Mouse (Mus musculus): ENCODE measurements around the gene Sgsm1.

Gene Sgsm1

DNA sequence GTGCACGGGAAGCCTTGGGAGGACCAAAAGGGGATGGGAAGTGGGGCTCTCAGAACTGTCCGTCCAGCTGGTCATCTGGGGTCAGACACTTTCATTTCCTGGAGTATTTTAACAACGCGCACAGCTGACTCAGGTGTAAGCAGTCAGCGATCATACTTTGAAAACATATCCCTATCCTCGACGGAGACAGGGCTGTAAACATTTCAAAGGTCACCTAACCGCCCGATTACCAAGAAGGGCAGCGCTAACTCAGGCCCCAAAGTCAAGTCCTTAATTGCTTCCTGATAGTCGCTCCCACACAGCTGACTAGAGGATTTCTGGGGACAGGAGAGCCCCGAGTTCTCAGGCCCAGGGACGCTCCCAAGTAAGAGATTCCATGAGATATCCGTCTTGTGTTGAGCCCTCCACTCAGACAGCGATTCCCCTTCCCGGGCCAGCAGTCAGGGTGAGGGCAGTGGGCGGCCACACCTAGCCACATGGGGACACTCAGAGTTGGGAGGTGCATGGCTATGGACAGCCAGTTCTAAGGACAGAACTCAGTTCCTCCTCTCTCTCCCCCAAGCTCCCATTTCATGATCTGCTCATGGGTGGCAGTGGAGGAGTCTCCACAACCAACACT lies 91.9 kb downstream of the Sgsm1 start:
- DNase-seq (ENCODE audit: low spot score in 2 of 2): no peak

- DNase-seq (ENCODE audit: low spot score in 2 of 2): no peak
Measured at GRCm38 (mm10) chr5:113217076-113217475, 93.5 kb downstream of the Sgsm1 start.

- DNase-seq (ENCODE audit: low spot score in 2 of 2): no peak
Measured at GRCm38 (mm10) chr5:113216328-113216960, 94.1 kb downstream of the Sgsm1 start.

GRCm38 (mm10) chr5:113215610-113216011 lies 95.0 kb downstream of the Sgsm1 start:
- DNase-seq (ENCODE audit: low spot score in 2 of 2): no peak

DNA sequence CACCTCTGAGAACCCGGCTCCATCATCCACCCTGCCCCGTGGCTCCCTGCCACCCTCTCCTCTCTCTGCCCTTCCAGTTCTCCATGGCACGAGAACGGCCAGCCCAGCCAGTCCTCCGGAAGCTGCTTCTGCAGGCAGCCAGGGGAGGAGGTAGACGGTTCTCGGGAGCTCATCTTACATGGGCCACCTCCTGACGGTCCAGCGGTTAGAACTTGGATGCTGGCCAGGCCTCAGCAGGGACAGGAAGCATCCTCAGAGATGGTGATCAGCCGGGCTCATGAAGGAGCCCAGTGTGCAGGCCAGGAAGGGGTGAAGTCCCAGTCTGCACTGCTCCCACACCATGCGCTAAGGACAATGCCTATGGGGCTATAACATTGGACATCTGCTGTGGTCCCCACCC lies 96.1 kb downstream of the Sgsm1 start:
- no peak for DNase-seq (ENCODE audit: low spot score in 2 of 2)

GRCm38 (mm10) chr5:113214041-113214440 lies 96.5 kb downstream of the Sgsm1 start:
- no peak for DNase-seq (ENCODE audit: low spot score in 2 of 2)

DNA sequence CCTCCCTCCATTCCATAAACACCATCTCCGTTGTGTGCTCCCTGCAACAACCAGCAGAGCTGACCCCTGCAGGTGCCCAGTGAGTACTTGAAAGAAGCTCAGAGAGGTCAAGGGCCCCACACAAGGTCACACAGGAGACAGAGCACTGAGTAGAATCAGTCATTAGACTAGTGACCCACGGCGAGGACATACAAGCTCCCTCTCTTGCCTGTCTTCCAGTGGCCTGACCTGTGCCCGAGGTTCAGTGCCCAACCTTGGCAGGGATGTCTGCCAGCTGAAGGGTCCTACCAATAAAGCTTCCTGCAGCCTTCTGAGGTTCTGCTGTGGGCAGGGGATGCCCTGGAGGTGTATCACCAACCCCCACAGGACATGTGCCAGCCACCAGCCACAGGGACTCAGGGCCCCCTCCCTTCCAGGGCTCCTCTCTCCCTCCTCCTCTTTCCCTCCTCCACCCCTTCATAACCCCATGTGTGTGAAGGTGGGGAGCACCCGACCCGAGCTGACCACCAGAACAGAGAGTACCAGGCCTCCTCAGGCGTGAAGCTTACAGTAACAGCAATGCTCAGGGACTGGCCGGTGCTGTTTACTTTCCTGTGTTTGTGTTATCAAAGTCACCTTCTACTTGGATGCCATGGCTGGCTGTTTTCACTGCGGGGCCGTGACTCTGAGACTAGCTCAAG lies 98.3 kb downstream of the Sgsm1 start:
- DNase-seq (ENCODE audit: low spot score in 2 of 2): no peak

DNA sequence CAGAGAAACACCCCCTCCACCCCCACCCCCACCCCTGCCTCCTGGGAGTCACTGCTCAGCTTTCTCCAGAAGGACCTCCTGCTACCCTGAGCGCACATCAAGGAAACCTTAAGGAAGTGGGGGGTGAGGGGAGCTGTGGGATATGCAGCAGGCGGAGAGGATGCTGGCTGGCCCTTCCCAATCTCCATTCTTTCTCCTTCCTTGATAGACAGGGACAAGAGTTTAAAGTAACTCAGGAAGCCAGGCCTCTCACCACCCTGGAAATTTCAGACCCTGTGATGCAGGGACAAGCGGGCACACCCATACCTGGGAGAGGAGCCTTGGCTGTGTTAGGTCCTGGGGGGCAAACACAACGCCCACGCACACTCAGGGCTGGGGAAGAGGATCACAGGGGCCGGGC lies 100.3 kb downstream of the Sgsm1 start:
- no peak for DNase-seq (ENCODE audit: low spot score in 2 of 2)

- no peak for DNase-seq (ENCODE audit: low spot score in 2 of 2)
Measured at GRCm38 (mm10) chr5:113209898-113210297, 100.7 kb downstream of the Sgsm1 start.

DNA sequence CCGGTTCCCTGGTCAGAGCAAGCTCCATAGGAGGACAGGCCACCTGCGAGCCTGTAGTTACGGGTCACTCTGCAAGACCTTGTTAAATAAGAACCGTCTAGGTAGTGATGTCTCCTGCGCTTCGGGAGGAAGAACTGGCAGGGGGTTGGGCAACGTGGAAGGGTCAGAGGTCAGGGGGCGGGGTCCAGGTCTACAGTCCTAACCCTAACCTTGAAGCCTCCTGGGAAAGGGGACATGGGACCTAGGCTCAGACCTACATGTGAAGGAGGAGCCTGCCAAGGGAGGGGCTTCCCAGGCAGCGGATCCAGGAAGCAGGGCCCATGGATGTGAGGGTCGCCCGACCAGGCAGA lies 101.2 kb downstream of the Sgsm1 start:
- DNase-seq (ENCODE audit: low spot score in 2 of 2): no peak

DNA sequence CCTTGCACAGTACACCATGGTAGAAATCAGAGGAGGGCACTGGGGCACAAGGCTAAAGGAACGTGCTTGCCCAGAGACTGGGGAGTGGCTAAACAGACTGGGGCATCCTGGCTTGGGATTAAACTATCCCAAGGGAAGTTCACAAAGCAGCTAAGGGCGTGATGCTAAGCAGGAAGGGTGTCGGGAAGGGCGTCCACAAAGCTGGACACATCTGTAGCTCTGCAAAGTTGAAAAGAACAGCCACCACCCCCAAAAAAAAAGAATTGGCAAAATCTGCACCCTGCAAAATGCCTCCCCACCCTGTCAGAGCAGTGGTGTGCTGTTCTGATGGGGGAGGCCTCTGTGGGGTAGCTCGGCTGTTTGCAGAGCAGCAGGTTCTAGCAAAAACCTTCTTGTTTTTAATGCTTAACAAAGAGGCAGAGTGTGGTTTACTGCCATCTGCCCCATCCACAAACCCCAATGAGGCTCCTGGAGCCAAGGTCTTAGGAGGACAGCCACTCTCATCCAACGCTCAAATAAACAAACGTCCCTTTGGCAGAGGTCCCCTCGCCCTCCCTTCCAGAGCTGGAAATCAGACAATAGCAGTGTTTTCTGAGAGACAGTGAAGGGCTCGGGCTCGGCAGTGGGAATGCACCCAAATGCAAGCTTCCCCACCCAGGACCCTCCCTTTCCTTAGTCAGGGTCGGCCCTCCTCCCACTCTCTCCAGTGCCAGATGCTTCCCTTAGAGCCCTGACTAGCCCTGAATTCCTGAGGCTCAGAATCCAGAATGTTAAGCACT lies 101.8 kb downstream of the Sgsm1 start:
- DNase-seq (ENCODE audit: low spot score in 2 of 2): peak in 1 of 2 experiments; percentile 14

DNA sequence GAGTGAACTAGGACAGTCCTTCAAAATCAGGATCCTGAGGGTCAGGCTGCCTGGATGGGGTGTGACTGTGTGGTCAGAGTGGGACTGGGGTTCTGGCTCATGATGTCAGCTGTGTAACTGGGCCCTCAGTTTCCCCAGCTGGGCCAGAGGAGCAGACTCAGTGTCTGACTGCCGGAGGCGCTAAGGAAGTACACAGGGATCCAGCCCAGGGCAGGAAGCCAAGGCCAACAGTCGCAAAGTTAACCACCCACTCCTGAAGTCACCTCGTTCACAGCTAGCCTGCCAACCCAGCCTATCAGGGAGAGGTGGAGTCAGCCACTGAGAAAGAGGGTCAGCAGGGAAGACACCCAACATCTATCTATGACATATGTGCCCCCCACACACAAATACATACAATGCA lies 102.5 kb downstream of the Sgsm1 start:
- DNase-seq (ENCODE audit: low spot score in 2 of 2): no peak

DNA sequence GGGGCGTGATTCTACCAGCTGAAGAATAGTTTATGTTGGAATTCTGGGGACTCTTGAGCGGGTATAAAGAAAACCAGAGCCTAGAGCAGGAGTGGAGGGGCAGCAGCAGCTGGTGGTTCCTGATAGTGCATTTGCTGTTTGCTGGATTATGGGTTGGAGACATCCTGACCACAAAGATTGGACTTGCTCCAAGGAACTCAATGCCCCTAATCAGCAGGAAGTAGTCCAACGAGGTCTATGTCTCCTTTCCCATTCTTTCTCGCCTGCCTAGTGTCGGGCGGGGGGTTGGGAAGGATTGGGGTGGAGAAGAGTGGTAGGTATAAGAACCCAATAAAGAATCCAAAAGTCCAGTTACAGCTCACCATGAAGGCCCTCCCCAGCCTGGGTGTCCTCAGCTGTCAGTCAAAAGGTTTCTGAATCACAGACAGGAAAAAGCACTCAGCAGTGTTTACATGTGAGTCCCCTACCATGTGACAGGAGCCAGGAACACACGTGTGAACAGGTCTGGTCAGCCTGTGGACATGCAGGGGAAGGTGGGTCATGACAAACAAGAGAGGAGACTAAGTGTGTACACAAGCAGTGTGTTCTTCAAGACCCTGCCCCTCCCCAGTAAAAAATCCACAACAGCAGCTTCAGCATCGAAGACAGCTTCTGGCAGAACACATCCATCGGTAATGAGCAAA lies 103.8 kb downstream of the Sgsm1 start:
- DNase-seq (ENCODE audit: low spot score in 2 of 2): no peak

DNA sequence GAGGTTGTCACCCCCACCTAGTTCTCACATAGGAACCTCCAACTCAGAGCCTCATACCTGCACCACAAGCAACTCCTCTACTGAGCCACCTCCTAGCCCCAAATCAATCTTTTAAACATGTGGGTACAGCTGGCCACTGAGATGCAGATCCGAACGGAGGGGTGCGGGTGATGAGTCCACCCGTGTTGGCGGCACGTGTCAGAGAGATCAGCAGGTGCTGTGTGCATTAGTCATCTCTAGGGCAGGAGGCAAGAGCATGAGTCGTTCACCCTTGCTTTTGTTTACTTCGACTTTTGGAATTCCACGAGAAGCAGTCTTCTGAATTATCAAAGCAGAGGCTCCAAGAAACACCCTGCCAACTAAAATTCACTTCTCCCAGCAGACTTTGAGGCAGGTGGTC lies 106.4 kb downstream of the Sgsm1 start:
- DNase-seq (ENCODE audit: low spot score in 2 of 2): no peak

DNA sequence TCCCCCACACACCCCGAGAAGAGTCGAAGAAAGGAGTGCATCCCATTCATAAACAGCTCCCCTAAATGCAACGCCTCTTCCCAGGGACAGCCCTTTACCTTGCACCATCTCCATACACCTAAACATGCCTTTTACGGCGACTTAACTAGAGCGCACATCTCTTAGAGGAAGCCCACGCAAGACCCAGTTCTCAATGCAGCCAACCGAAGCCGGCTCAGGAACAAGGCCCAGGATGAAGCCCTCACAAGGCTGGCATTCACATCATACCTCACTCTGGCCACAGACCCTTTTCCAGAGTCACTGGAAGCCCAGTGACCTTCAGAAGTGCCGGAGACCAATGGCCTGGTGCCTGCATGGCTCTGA lies 110.8 kb downstream of the Sgsm1 start:
- DNase-seq (ENCODE audit: low spot score in 2 of 2): no peak

DNA sequence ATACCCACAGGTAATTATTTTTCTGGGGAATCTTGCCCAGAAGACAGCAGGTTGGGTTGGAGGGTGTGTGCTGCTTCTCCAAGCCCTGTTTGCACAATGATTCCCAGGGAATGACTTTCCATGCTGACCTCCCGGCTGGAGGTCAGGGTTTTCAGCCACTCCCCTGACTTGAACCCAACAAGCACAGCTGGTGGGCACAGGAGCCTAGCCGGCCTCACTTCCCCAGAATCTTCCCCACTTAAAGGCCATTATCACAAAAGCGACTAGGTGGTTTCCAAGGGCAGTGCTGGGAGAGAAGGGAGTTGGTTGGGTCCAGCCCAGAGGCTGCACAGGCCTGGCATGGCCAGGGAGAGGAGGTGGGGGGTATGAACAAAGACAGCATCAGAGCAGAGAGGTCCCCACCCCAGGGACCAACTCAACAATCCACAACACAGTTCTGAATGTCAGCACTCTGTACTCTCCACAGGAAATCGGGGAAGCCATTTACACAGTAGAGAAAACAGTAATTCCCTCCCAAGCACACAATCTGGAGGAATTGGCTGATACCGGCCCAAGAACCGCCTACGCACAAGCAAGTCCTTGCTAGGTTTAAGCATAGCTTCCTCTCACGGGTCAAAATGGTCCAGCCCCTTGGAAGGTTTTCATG lies 111.3 kb downstream of the Sgsm1 start:
- no peak for DNase-seq (ENCODE audit: low spot score in 2 of 2)

DNA sequence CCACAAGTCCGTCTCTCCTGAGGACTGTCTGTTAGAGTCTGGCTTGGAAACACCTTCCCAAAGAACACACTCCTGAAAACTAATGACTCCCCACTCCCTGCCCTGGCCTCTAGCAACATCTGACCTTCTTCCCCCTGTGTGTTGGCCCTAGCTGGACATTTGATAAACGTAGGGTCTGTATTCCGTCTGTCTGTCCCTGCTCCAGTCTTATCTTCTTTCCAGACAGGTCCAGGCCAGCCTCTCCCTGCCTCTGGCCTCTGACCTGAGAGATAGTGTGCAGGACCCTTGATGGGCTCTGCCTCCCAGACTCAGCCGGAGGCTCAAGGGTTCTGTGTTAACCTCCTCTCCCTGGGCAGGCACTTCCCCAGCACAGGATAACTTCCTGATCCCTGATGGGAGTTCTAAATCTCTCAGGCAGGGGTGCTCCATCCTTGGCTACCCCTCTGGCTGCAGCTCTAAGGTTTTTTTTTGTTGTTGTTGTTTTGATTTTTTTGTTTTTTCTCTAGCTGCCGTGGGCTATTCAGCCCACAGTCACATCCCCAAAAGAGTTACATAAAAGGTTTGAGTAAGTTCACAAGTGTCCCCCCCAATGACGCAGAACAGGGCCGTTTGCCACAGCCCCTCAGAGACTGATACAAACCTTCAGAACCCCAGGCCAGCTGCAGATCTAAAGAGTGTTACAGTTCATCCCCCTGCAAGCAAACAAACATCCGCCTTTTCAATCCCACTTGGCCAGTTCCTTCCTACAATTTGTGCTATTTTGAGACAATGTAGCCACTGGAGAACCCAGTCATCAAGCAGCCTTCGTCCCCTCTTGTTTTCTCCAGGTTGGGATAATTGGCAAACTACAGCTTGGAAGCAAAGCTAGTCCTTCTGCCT lies 113.4 kb downstream of the Sgsm1 start:
- no peak for DNase-seq (ENCODE audit: low spot score in 2 of 2)

- DNase-seq (ENCODE audit: low spot score in 2 of 2): no peak
Measured at GRCm38 (mm10) chr5:113195907-113196306, 114.7 kb downstream of the Sgsm1 start.

GRCm38 (mm10) chr5:113195451-113195850 lies 115.1 kb downstream of the Sgsm1 start:
- DNase-seq (ENCODE audit: low spot score in 2 of 2): no peak

DNA sequence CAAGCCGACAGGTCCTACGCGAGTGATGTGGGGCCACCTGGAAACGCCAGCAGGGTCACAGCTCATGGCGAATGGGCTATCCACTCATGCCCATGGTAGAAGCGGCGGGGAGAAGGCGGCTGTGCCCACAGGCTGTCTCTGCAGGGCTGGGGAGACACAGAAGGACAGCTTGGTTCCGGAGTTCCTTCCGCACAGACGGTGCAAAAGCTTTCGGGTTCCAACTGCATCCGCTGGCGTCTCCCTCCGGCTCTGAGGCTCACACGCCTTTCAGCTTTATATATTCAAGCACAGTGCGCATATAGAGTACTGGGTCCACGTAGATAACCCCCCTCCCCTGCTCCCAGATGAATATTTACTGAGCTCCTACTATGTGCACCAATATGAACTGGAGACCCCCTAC lies 116.8 kb downstream of the Sgsm1 start:
- no peak for DNase-seq (ENCODE audit: low spot score in 2 of 2)

Data from spleen, postnatal 36 days (tissue).